In the genomic region with DNA sequence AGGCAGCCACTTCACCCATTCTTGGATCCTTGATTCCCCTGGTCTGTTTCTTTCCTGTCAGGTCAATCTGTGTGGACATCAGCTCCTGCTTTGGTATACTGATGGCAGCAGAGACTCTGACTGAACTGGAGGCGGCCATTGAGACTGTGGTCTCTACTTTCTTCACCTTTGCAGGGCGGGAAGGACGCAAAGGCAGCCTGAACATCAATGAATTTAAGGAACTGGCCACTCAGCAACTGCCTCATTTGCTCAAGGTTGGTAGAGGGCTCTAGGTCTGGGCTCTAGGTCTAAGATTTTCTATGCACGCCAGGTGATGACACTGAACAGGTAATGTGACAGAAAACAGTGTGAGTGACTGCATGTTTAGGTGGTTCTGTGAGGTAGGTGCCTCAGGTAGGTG, we compare ENCODE assay signal across 11 mouse cellular contexts. TPM values are rescaled to one million over a fixed set of nuclear protein-coding genes. Genes with fewer than 3 reads are reported as not detected.
DNase-seq lines count a peak whose midpoint lies in the region; ATAC-seq and TF ChIP-seq lines count a peak whose summit lies in the region.
"Had no signal": no experiment of that assay in that cellular context is flagged by ENCODE, and none has a peak within 500 bp of the region (broad histone marks: within the 10 kb centered on the region; RNA-seq: fewer than 3 reads in every experiment).

No protein-coding gene starts in this region.

- peaks cover 14 to 20% of the 10 kb centered on the region in 2 experiments for H3K4me1 ChIP-seq in heart, embryonic 14.5 days (ENCODE audit: control insufficient read depth in 2 of 2, insufficient read depth in 2 of 2, low read length in 2 of 2)
- peaks cover 26% of the 10 kb centered on the region for H3K4me1 ChIP-seq in liver, embryonic 12.5 days
- peaks cover 11% of the 10 kb centered on the region for H3K4me1 ChIP-seq in liver, embryonic 11.5 days (replicated peaks; ENCODE audit: control insufficient read depth, insufficient read depth, low read length)
- peaks cover 29% of the 10 kb centered on the region for H3K4me1 ChIP-seq in brown adipose tissue, adult 24 weeks (ENCODE audit: control insufficient read depth, insufficient read depth, insufficient read length, low read length)
- H3K4me1 ChIP-seq in midbrain, postnatal 0 days (ENCODE audit: insufficient read depth, low read length): peaks cover 5% of the 10 kb centered on the region; the same call in 1 of the 2 replicates

- peaks cover 22% of the 10 kb centered on the region; the same call in 1 of the 2 replicates for H3K36me3 ChIP-seq in heart, embryonic 14.5 days (ENCODE audit: control insufficient read depth, insufficient read depth, low read length)
- peaks cover 2% of the 10 kb centered on the region; the same call in 1 of the 2 replicates for H3K36me3 ChIP-seq in liver, embryonic 12.5 days
- H3K36me3 ChIP-seq in liver, embryonic 11.5 days (ENCODE audit: control insufficient read depth, insufficient read depth, low read length): no peaks in the 10 kb centered on the region
- no peaks in the 10 kb centered on the region for H3K36me3 ChIP-seq in macrophage (ENCODE audit: inconsistent target)
- no peaks in the 10 kb centered on the region for H3K36me3 ChIP-seq in midbrain, postnatal 0 days (ENCODE audit: insufficient read depth, low read length)

- 0 out of 4 replicates have a peak overlapping the region, but pooled peaks of 1 of the 2 experiments have one; percentile 87 for H3K27ac ChIP-seq in heart, embryonic 14.5 days (replicated peaks in 1 of 2; ENCODE audit: control insufficient read depth in 1 of 2, insufficient read depth in 1 of 2, low read depth in 2 of 2, low read length in 2 of 2)
- no peak overlapping the region for H3K27ac ChIP-seq in liver, embryonic 12.5 days
- H3K27ac ChIP-seq in liver, embryonic 11.5 days (ENCODE audit: low read depth, low read length): no peak overlapping the region
- H3K27ac ChIP-seq in brown adipose tissue, adult 24 weeks (replicated peaks; ENCODE audit: low read depth, low read length): peak overlapping the region; percentile 60
- no peak overlapping the region for H3K27ac ChIP-seq in macrophage
- no peak overlapping the region for H3K27ac ChIP-seq in midbrain, postnatal 0 days (ENCODE audit: low read depth, low read length)

- no peak for TF ChIP-seq CTCF in midbrain, postnatal 0 days (IDR thresholded peaks at IDR 0.05)

- no peaks in the 10 kb centered on the region for H3K27me3 ChIP-seq in heart, embryonic 14.5 days (ENCODE audit: control insufficient read depth, insufficient read depth, low read length)
- H3K27me3 ChIP-seq in liver, embryonic 12.5 days (replicated peaks): peaks cover 23% of the 10 kb centered on the region
- no peaks in the 10 kb centered on the region for H3K27me3 ChIP-seq in liver, embryonic 11.5 days (replicated peaks; ENCODE audit: control insufficient read depth, insufficient read depth, low read length)
- H3K27me3 ChIP-seq in midbrain, postnatal 0 days (ENCODE audit: insufficient read depth, low read length): peaks cover 29% of the 10 kb centered on the region

- intact Hi-C loops in heart, postnatal 25 days (cut with DNase I): no loop called here

- no peaks in the 10 kb centered on the region for H3K9me3 ChIP-seq in heart, embryonic 14.5 days (ENCODE audit: control insufficient read depth, low read length)
- no peaks in the 10 kb centered on the region for H3K9me3 ChIP-seq in liver, embryonic 12.5 days (replicated peaks)
- H3K9me3 ChIP-seq in liver, embryonic 11.5 days (ENCODE audit: control insufficient read depth, low read length): no peaks in the 10 kb centered on the region
- no peaks in the 10 kb centered on the region for H3K9me3 ChIP-seq in midbrain, postnatal 0 days (ENCODE audit: low read length)

- H3K9ac ChIP-seq in heart, embryonic 14.5 days (ENCODE audit: low read length): no peak overlapping the region
- H3K9ac ChIP-seq in liver, embryonic 12.5 days: no peak overlapping the region
- H3K9ac ChIP-seq in liver, embryonic 11.5 days (ENCODE audit: low read depth, low read length): no peak overlapping the region
- no peak overlapping the region for H3K9ac ChIP-seq in midbrain, postnatal 0 days (replicated peaks; ENCODE audit: low read length, poor library complexity, severe bottlenecking)

- ATAC-seq in heart, embryonic 14.5 days (ENCODE audit: insufficient number of reproducible peaks, insufficient read depth, low FRiP score, low read depth): no peak
- no peak for ATAC-seq in liver, embryonic 12.5 days
- ATAC-seq in liver, embryonic 11.5 days (replicated peaks; ENCODE audit: low FRiP score): no peak
- no peak for ATAC-seq in midbrain, postnatal 0 days (ENCODE audit: low FRiP score)

- peak overlapping the region; percentile 92 for H3K4me2 ChIP-seq in heart, embryonic 14.5 days (ENCODE audit: low read length)
- H3K4me2 ChIP-seq in liver, embryonic 12.5 days: peak overlapping the region; percentile 95; the same call in 1 of the 2 replicates
- no peak overlapping the region; the same call in 1 of the 2 replicates for H3K4me2 ChIP-seq in liver, embryonic 11.5 days
- no peak overlapping the region for H3K4me2 ChIP-seq in midbrain, postnatal 0 days (ENCODE audit: low read depth, low read length, poor library complexity, severe bottlenecking)

- no peak overlapping the region for H3K4me3 ChIP-seq in heart, embryonic 14.5 days (ENCODE audit: control insufficient read depth in 1 of 2, insufficient read depth in 1 of 2, low read depth in 1 of 2, low read length in 2 of 2)
- H3K4me3 ChIP-seq in liver, embryonic 12.5 days: no peak overlapping the region
- H3K4me3 ChIP-seq in liver, embryonic 11.5 days (ENCODE audit: low read depth, low read length): no peak overlapping the region
- peak overlapping the region; percentile 77 for H3K4me3 ChIP-seq in brown adipose tissue, adult 24 weeks (ENCODE audit: insufficient read depth, low read depth, low read length)
- H3K4me3 ChIP-seq in macrophage (ENCODE audit: inconsistent target): peak overlapping the region; percentile 90; the same call in 1 of the 2 replicates
- no peak overlapping the region for H3K4me3 ChIP-seq in midbrain, postnatal 0 days (ENCODE audit: low read depth, low read length)

- DNase-seq in heart, postnatal 25 days (ENCODE audit: low spot score): no peak
- no peak for DNase-seq in liver, embryonic 11.5 days (ENCODE audit: low spot score)
- no peak for DNase-seq in ovary, postnatal 10 days (ENCODE audit: low spot score)
- DNase-seq in midbrain, postnatal 0 days (ENCODE audit: low spot score): no peak

- H3K79me2 ChIP-seq in macrophage (ENCODE audit: inconsistent target): peaks cover 11% of the 10 kb centered on the region; the same call in 1 of the 2 replicates

- WGBS in heart, embryonic 14.5 days: 90% methylated on average over 4 of the region's 4 CpGs
- 80% methylated on average over 4 of the region's 4 CpGs for WGBS in liver, embryonic 12.5 days (ENCODE audit: insufficient replicate concordance)
- 91% methylated on average over 4 of the region's 4 CpGs for WGBS in liver, embryonic 11.5 days
- 87% methylated on average over 4 of the region's 4 CpGs for WGBS in macrophage (ENCODE audit: missing documents)
- 91% methylated on average over 4 of the region's 4 CpGs for WGBS in midbrain, postnatal 0 days

RNA-seq across cellular contexts. Expression of gene S100a13, which starts 1.6 kb away (rescaled TPM):
- polyA plus RNA-seq in heart, embryonic 14.5 days (2014; fragmentation: Nextera tagmentation; extraction: Ambion mirVana): 86.9 and 99.9 TPM in 2 replicates
- 10 to 100 TPM; 27.1 to 29.7 TPM for total RNA-seq in heart, postnatal 25 days (2021)
- polyA plus RNA-seq in liver, embryonic 12.5 days (2016; fragmentation: Nextera tagmentation; extraction: Ambion mirVana): 18.4 and 20.4 TPM in 2 replicates
- 21.4 and 22.7 TPM in 2 replicates for polyA plus RNA-seq in liver, embryonic 11.5 days (2014; fragmentation: Nextera tagmentation; extraction: Ambion mirVana)
- polyA plus RNA-seq in brown adipose tissue, adult 24 weeks (2012; ENCODE audit: insufficient read depth, insufficient read length, missing spikeins): 385 and 454 TPM in 2 replicates
- 10 to 100 TPM in 8 of 26 experiments, 1 to 10 TPM in 17, not detected in 1; 2.1 to 16.7 (median 6.9) TPM for total RNA-seq in macrophage (2018; cell fraction: chromatin; rRNA removed)
- 10 to 100 TPM; 37.2 to 80.5 (median 50.5) TPM for total RNA-seq in macrophage (2018; cell fraction: cytosol; rRNA removed)
- total RNA-seq in macrophage (2018; cell fraction: nucleus; rRNA removed): 10 to 100 TPM in 23 of 26 experiments, 1 to 10 TPM in 3; 7.9 to 29.7 (median 19.0) TPM
- 61.0 to 85.4 TPM (median 63.2 TPM) in 3 replicates for polyA plus RNA-seq in macrophage (2018)
- total RNA-seq in midbrain, postnatal 0 days (2014; rRNA removed): 4.5 and 7.3 TPM in 2 replicates
- 20.3 and 21.1 TPM in 2 replicates for polyA plus RNA-seq in midbrain, postnatal 0 days (2015; fragmentation: Nextera tagmentation; extraction: Ambion mirVana)

RNA-seq across cellular contexts. Expression of gene S100a1, which starts 1.6 kb away (rescaled TPM):
- 319 and 338 TPM in 2 replicates for polyA plus RNA-seq in heart, embryonic 14.5 days (2014; fragmentation: Nextera tagmentation; extraction: Ambion mirVana)
- total RNA-seq in heart, postnatal 25 days (2021): 100 to 1,000 TPM; 777 to 804 TPM
- 13.2 and 15.0 TPM in 2 replicates for polyA plus RNA-seq in liver, embryonic 12.5 days (2016; fragmentation: Nextera tagmentation; extraction: Ambion mirVana)
- 16.5 and 21.9 TPM in 2 replicates for polyA plus RNA-seq in liver, embryonic 11.5 days (2014; fragmentation: Nextera tagmentation; extraction: Ambion mirVana)
- polyA plus RNA-seq in brown adipose tissue, adult 24 weeks (2012; ENCODE audit: insufficient read depth, insufficient read length, missing spikeins): 1,535 and 1,745 TPM in 2 replicates
- total RNA-seq in macrophage (2018; cell fraction: chromatin; rRNA removed): 10 to 100 TPM in 5 of 26 experiments, 1 to 10 TPM in 21; 2.8 to 21.7 (median 7.5) TPM
- 100 to 1,000 TPM in 25 of 26 experiments, 10 to 100 TPM in 1; 90.7 to 695 (median 289) TPM for total RNA-seq in macrophage (2018; cell fraction: cytosol; rRNA removed)
- total RNA-seq in macrophage (2018; cell fraction: nucleus; rRNA removed): 100 to 1,000 TPM in 3 of 26 experiments, 10 to 100 TPM in 23; 19.7 to 144 (median 44.2) TPM
- 229 to 857 TPM (median 718 TPM) in 3 replicates for polyA plus RNA-seq in macrophage (2018)
- total RNA-seq in midbrain, postnatal 0 days (2014; rRNA removed): 16.4 and 27.5 TPM in 2 replicates
- 54.2 and 59.9 TPM in 2 replicates for polyA plus RNA-seq in midbrain, postnatal 0 days (2015; fragmentation: Nextera tagmentation; extraction: Ambion mirVana)

RNA-seq across cellular contexts. Expression of gene Chtop, which starts 6.5 kb away (rescaled TPM):
- polyA plus RNA-seq in heart, embryonic 14.5 days (2014; fragmentation: Nextera tagmentation; extraction: Ambion mirVana): 60.2 and 65.7 TPM in 2 replicates
- 100 to 1,000 TPM; 100 to 113 TPM for total RNA-seq in heart, postnatal 25 days (2021)
- polyA plus RNA-seq in liver, embryonic 12.5 days (2016; fragmentation: Nextera tagmentation; extraction: Ambion mirVana): 85.7 and 88.1 TPM in 2 replicates
- polyA plus RNA-seq in liver, embryonic 11.5 days (2014; fragmentation: Nextera tagmentation; extraction: Ambion mirVana): 78.2 and 86.3 TPM in 2 replicates
- polyA plus RNA-seq in brown adipose tissue, adult 24 weeks (2012; ENCODE audit: insufficient read depth, insufficient read length, missing spikeins): 39.6 and 51.2 TPM in 2 replicates
- 10 to 100 TPM; 48.8 to 85.5 (median 71.0) TPM for total RNA-seq in macrophage (2018; cell fraction: chromatin; rRNA removed)
- total RNA-seq in macrophage (2018; cell fraction: cytosol; rRNA removed): 10 to 100 TPM; 54.6 to 73.0 (median 65.6) TPM
- total RNA-seq in macrophage (2018; cell fraction: nucleus; rRNA removed): 100 to 1,000 TPM in 1 of 26 experiments, 10 to 100 TPM in 25; 73.6 to 102 (median 89.1) TPM
- polyA plus RNA-seq in macrophage (2018): 50.7 to 64.7 TPM (median 57.9 TPM) in 3 replicates
- total RNA-seq in midbrain, postnatal 0 days (2014; rRNA removed): 233 and 254 TPM in 2 replicates
- polyA plus RNA-seq in midbrain, postnatal 0 days (2015; fragmentation: Nextera tagmentation; extraction: Ambion mirVana): 154 and 163 TPM in 2 replicates

RNA-seq across cellular contexts. Expression of gene S100a14, which starts 10.9 kb away (rescaled TPM):
- polyA plus RNA-seq in heart, embryonic 14.5 days (2014; fragmentation: Nextera tagmentation; extraction: Ambion mirVana): not detected in 2 replicates
- total RNA-seq in heart, postnatal 25 days (2021): under 1 TPM; 0.23 to 0.48 TPM
- not detected in 2 replicates for polyA plus RNA-seq in liver, embryonic 12.5 days (2016; fragmentation: Nextera tagmentation; extraction: Ambion mirVana)
- polyA plus RNA-seq in liver, embryonic 11.5 days (2014; fragmentation: Nextera tagmentation; extraction: Ambion mirVana): not detected in 2 replicates
- polyA plus RNA-seq in brown adipose tissue, adult 24 weeks (2012; ENCODE audit: insufficient read depth, insufficient read length, missing spikeins): not detected in 2 replicates
- total RNA-seq in macrophage (2018; cell fraction: chromatin; rRNA removed): 1 to 10 TPM in 2 of 26 experiments, under 1 TPM in 2, not detected in 22; 0.46 to 1.2 (median 0.95) TPM
- total RNA-seq in macrophage (2018; cell fraction: cytosol; rRNA removed): not detected
- total RNA-seq in macrophage (2018; cell fraction: nucleus; rRNA removed): 1 to 10 TPM in 1 of 26 experiments, under 1 TPM in 3, not detected in 22; 0.35 to 1.0 (median 0.51) TPM
- not detected in 3 replicates for polyA plus RNA-seq in macrophage (2018)
- total RNA-seq in midbrain, postnatal 0 days (2014; rRNA removed): 0.55 TPM in 1 of 2 replicates, not detected in the other
- polyA plus RNA-seq in midbrain, postnatal 0 days (2015; fragmentation: Nextera tagmentation; extraction: Ambion mirVana): not detected in 2 replicates
- total RNA-seq: hematopoietic stem cell, adult 5-6 weeks had no signal
- polyA plus RNA-seq: forebrain, embryonic 11.5 days; midbrain, embryonic 11.5 days had no signal

RNA-seq across cellular contexts. Expression of gene S100a16, which starts 21.3 kb away (rescaled TPM):
- 80.7 and 84.0 TPM in 2 replicates for polyA plus RNA-seq in heart, embryonic 14.5 days (2014; fragmentation: Nextera tagmentation; extraction: Ambion mirVana)
- total RNA-seq in heart, postnatal 25 days (2021): 10 to 100 TPM; 71.3 to 74.7 TPM
- polyA plus RNA-seq in liver, embryonic 12.5 days (2016; fragmentation: Nextera tagmentation; extraction: Ambion mirVana): 32.8 TPM in 2 replicates
- 52.5 and 58.1 TPM in 2 replicates for polyA plus RNA-seq in liver, embryonic 11.5 days (2014; fragmentation: Nextera tagmentation; extraction: Ambion mirVana)
- polyA plus RNA-seq in brown adipose tissue, adult 24 weeks (2012; ENCODE audit: insufficient read depth, insufficient read length, missing spikeins): 86.6 and 89.4 TPM in 2 replicates
- total RNA-seq in macrophage (2018; cell fraction: chromatin; rRNA removed): 1 to 10 TPM in 1 of 26 experiments, not detected in 25; 8.4 TPM
- not detected for total RNA-seq in macrophage (2018; cell fraction: cytosol; rRNA removed)
- total RNA-seq in macrophage (2018; cell fraction: nucleus; rRNA removed): under 1 TPM in 1 of 26 experiments, not detected in 25; 0.99 TPM
- polyA plus RNA-seq in macrophage (2018): not detected in 3 replicates
- total RNA-seq in midbrain, postnatal 0 days (2014; rRNA removed): 38.4 and 76.1 TPM in 2 replicates
- polyA plus RNA-seq in midbrain, postnatal 0 days (2015; fragmentation: Nextera tagmentation; extraction: Ambion mirVana): 65.5 and 74.7 TPM in 2 replicates
- total RNA-seq: hematopoietic stem cell, adult 5-6 weeks had no signal

Comparison
In these comparisons a context has a peak if more than half of its experiments do, and no peak if none do; other contexts are left out.
1. H3K4me2 ChIP-seq: peak in heart, embryonic 14.5 days (single experiment) and liver, embryonic 12.5 days (single experiment); none in liver, embryonic 11.5 days (single experiment) and midbrain, postnatal 0 days (single experiment).
2. H3K4me3 ChIP-seq: peak in brown adipose tissue, adult 24 weeks (single experiment) and macrophage (single experiment); none in heart, embryonic 14.5 days (0 of 2), liver, embryonic 12.5 days (single experiment), liver, embryonic 11.5 days (single experiment) and midbrain, postnatal 0 days (single experiment).